Mouse (Mus musculus) erythroblast, embryonic 14.5 days (primary cell): ENCODE measurements around the gene Vps53. TPM values are rescaled to one million over a fixed set of nuclear protein-coding genes. Genes with fewer than 3 reads are reported as not detected.

Experiments used
- H3K27me3 ChIP-seq: 2 replicates; pipeline ENCODE4 v1.6.1; 2012; ENCODE audit warnings: inconsistent platforms; ENCODE audit not compliant: control insufficient read depth
- H3K36me3 ChIP-seq: 2 replicates; pipeline ENCODE4 v1.6.1; 2012; ENCODE audit warnings: mild to moderate bottlenecking, inconsistent platforms; ENCODE audit not compliant: control insufficient read depth
- H3K4me1 ChIP-seq: 2 replicates; pipeline ENCODE4 v1.6.1; 2012; ENCODE audit warnings: inconsistent platforms; ENCODE audit not compliant: control insufficient read depth
- H3K4me3 ChIP-seq: replicated peaks from 2 replicates; pipeline ENCODE3; 2012; ENCODE audit warnings: moderate library complexity, mild to moderate bottlenecking, inconsistent platforms
- H3K9me3 ChIP-seq: 2 replicates; pipeline ENCODE4 v1.6.1; 2012; ENCODE audit warnings: low read length, inconsistent platforms, mixed read lengths; ENCODE audit not compliant: control insufficient read depth
- GATA1 ChIP-seq: IDR thresholded peaks from 2 replicates; pipeline ENCODE4 v1.6.1; 2012; ENCODE audit warnings: low read length, inconsistent platforms, mixed read lengths
- TAL1 ChIP-seq: IDR thresholded peaks from 3 replicates; pipeline ENCODE4 v1.6.1; 2012; ENCODE audit warnings: low read length, inconsistent platforms, mixed read lengths
- polyA plus RNA-seq: library from polyadenylated mRNA; stranded (reverse); fragments of >175 nt; gene quantifications from 2 replicates; pipeline ENCODE4 v1.2.3, GENCODE M21; 2012

Gene Vps53
- polyA plus RNA-seq, 1 experiment, result 1.8 TPM

DNA sequence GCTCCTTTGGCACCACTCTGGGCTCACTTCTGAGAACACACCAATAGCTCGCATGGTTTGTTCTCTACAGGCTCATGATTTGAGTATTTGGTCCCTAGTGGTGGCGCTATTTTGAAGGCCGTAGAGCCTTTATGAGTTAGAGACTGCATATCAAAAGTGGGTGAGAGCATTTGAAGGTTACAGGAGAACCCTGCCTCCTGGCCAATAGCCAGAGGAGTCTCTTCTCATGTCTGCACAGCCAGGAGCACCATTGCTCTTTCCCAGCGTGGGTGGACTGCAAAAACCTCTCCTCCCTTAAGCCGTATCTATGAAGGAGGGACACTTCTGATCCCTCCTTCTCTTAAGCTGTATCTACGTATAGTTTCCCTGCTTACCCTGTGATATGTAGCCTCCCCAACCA lies 102.1 kb downstream of the Vps53 start:
- peaks cover 26% of the 10 kb centered on the region for H3K36me3 ChIP-seq

DNA sequence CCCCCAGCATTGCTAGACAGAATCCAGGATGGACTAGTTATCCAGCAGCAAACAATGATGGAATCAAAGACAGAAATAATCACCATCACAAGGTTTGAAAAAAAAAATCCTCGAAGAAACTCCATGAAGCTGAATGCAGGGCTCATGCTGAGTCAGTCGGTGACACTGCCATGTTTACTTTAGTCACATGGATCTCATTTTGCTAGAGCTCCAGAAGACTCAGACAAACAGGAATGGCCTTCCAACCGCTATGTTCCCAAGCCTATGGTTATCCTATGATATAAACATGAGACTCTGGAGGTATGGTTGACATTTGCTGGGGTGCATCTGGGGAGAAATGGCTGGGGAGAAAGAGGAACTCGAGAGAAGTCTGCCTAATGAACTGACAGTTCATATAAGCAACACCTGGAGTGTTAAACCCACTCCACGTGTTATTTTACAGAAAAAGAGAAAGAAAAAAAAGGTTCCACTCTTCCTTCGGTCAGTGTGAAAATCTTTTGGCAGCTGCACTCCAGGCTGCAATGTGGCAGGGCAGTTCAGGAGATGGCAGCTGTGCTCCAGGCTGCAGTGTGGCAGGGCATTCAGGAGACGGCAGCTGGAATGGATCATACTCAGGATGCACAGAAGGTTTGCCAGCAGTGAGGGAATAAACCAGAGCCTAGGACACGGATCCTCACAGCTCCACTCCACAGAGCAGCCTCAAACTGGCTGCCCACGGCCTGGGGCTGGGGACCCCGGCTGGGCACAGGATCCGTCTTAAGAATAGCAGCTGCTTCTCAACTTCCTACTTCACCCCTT lies 105.0 kb downstream of the Vps53 start:
- no peaks in the 10 kb centered on the region for H3K27me3 ChIP-seq
- peaks cover 6% of the 10 kb centered on the region for H3K36me3 ChIP-seq
- no peaks in the 10 kb centered on the region for H3K9me3 ChIP-seq
- H3K4me3 ChIP-seq, result no peak overlapping the region
- no peaks in the 10 kb centered on the region for H3K4me1 ChIP-seq
- TF ChIP-seq TAL1 (no peak), GATA1 (no peak)

More for the DNA sequence above, 102.1 kb downstream of the Vps53 start:
- H3K9me3 ChIP-seq, result no peaks in the 10 kb centered on the region
- H3K4me3 ChIP-seq, result no peak overlapping the region
- H3K27me3 ChIP-seq, result no peaks in the 10 kb centered on the region
- H3K4me1 ChIP-seq, result no peaks in the 10 kb centered on the region
- TF ChIP-seq TAL1 (no peak), GATA1 (no peak)

DNA sequence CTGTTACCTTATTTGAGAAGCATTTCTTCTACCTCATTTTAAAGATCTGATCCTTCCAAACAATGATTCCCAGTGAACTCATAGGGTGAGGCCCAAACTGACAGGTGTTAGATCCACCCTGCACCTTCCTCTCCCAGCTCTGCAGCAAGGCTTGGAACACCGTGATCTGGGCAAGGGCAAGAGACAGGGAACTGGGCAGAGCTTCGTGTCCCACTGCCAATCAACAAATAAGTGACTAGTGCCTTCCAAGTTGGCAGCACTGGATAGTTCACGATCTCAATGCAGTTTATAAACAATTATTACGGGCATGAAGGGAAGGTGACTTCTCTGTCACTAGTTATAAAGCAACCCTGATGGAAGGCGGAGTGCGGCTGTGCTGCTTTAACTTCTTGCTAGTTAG lies 109.6 kb downstream of the Vps53 start:
- no peak overlapping the region for H3K4me3 ChIP-seq
- H3K9me3 ChIP-seq, result no peaks in the 10 kb centered on the region
- no peak for TF ChIP-seq TAL1
- no peak for TF ChIP-seq GATA1
- no peaks in the 10 kb centered on the region for H3K27me3 ChIP-seq
- H3K4me1 ChIP-seq, result no peaks in the 10 kb centered on the region
- no peaks in the 10 kb centered on the region; the same call in none of the 2 replicates for H3K36me3 ChIP-seq

GRCm38 (mm10) chr11:76066563-76067156 lies 112.8 kb downstream of the Vps53 start:
- no peaks in the 10 kb centered on the region for H3K9me3 ChIP-seq
- TF ChIP-seq TAL1, result no peak
- no peak for TF ChIP-seq GATA1
- H3K4me1 ChIP-seq, result no peaks in the 10 kb centered on the region
- H3K36me3 ChIP-seq, result no peaks in the 10 kb centered on the region; the same call in 1 of the 2 replicates
- no peak overlapping the region for H3K4me3 ChIP-seq
- no peaks in the 10 kb centered on the region for H3K27me3 ChIP-seq

DNA sequence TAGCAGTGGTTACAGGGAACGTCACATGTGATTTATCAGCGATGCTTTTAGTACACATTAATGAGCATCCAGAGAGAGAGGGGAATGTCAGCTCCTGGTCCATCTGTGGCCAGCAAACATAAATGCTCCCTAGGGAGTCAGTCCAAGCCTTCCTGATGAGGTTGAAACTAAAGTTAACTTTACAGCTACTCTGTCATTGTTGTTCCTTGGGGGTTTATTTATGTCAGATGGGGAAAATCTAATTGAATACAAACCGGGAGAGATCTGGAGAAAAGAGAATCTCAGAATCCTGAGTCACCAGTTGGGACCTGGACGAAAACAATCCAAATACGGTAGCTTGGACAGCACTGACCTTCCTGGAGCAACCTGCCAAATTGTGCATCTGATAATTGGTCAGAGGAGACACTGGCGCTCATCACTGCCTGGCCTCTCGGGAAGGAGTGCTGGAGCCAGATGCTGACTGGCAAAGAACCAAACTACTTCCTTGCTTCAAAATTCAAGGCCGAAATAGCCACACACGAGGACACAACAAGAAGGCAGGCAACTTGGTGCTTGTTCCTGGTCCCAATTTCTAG lies 113.8 kb downstream of the Vps53 start:
- TF ChIP-seq GATA1 (no peak), TAL1 (no peak)
- no peaks in the 10 kb centered on the region for H3K4me1 ChIP-seq
- no peaks in the 10 kb centered on the region for H3K9me3 ChIP-seq
- no peaks in the 10 kb centered on the region for H3K27me3 ChIP-seq
- no peak overlapping the region for H3K4me3 ChIP-seq
- H3K36me3 ChIP-seq, result no peaks in the 10 kb centered on the region; the same call in 1 of the 2 replicates

DNA sequence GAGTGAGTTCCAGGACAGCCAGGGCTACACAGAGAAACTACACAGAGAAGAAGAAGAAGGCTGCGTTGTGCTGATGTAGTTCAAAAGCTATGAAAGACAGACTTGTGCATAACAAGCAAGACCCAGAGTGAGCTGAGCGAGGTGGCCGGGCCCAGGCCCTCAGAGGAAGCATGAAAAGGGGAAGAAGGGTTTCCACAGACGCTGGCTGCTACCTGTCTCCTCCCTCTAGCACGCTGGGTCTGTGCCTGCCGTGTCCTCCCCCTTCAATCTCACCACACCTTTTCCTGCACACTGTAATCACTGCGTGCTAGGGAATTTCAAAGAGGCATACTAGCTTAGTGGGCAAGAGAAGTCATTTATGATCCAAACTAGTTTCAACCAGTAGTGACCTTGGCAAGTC lies 115.0 kb downstream of the Vps53 start:
- Histone ChIP-seq H3K4me1 (no peaks in the 10 kb centered on the region), H3K4me3 (no peak overlapping the region), H3K36me3 (no peaks in the 10 kb centered on the region; the same call in 1 of the 2 replicates), H3K27me3 (no peaks in the 10 kb centered on the region), H3K9me3 (no peaks in the 10 kb centered on the region)
- no peak for TF ChIP-seq GATA1
- TF ChIP-seq TAL1, result no peak

DNA sequence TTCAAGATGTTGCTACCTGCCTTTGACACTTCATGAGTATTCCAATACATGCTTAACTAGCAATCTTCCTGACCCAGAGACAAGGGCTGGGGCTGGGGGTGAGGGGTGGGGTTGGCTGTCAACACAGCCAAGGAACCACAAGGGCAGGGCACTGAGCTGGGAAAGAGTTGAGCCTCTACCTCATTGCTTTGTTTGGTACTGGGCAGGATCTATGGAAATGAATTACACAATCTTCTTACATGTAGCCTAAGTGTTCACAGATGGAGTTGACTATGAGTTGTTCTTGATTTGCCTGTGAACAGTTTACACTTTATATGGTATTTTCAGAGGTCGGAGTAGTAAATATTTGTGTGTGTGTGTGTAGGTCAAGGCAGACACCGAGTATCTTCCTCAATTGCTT lies 118.5 kb downstream of the Vps53 start:
- H3K4me1 ChIP-seq, result no peaks in the 10 kb centered on the region
- H3K27me3 ChIP-seq, result no peaks in the 10 kb centered on the region
- no peaks in the 10 kb centered on the region for H3K9me3 ChIP-seq
- H3K4me3 ChIP-seq, result no peak overlapping the region
- peaks cover under 1% of the 10 kb centered on the region; the same call in 1 of the 2 replicates for H3K36me3 ChIP-seq
- no peak for TF ChIP-seq TAL1
- no peak for TF ChIP-seq GATA1

DNA sequence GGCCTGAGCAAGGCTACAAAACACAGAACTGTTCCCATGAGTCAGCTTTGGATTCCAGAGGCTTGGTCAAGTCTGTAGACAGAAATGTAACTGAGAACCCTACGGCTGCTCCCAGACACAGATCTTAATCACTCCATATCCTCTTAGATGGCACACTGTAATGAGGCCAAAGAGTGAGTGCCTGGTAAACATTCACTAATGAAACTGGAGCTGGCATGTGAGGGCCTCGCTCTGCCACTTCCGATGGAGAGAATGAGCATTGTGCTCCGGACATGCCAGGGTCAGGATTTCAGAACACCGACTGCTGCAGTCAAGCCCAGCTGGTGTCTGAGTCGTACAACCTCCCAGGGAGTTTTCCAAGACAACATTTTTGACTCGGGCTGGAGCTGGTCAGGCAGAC lies 119.5 kb downstream of the Vps53 start:
- Histone ChIP-seq H3K4me1 (no peaks in the 10 kb centered on the region), H3K9me3 (no peaks in the 10 kb centered on the region), H3K27me3 (no peaks in the 10 kb centered on the region), H3K4me3 (no peak overlapping the region), H3K36me3 (peaks cover 2% of the 10 kb centered on the region; the same call in 1 of the 2 replicates)
- TF ChIP-seq GATA1, result no peak
- TF ChIP-seq TAL1, result no peak

GRCm38 (mm10) chr11:76056487-76056886 lies 123.0 kb downstream of the Vps53 start:
- no peaks in the 10 kb centered on the region for H3K4me1 ChIP-seq
- no peaks in the 10 kb centered on the region for H3K27me3 ChIP-seq
- TF ChIP-seq TAL1, result no peak
- TF ChIP-seq GATA1, result no peak
- H3K36me3 ChIP-seq, result peaks cover 2% of the 10 kb centered on the region; the same call in 1 of the 2 replicates
- H3K9me3 ChIP-seq, result no peaks in the 10 kb centered on the region
- no peak overlapping the region for H3K4me3 ChIP-seq
